Mouse (Mus musculus): ENCODE data around the gene 9930104L06Rik. TPM values are rescaled to one million over a fixed set of nuclear protein-coding genes. Genes with fewer than 3 reads are reported as not detected.

Gene 9930104L06Rik
- polyA plus RNA-seq (2012; ENCODE audit: insufficient read depth, insufficient read length, low replicate concordance, missing spikeins) = not detected in 2 replicates

GRCm38 (mm10) chr4:124936613-124937471 lies at the start of gene 9930104L06Rik:
Gene 9930104L06Rik, plus strand, starts transcription at chr4:124937048.
- Histone ChIP-seq H3K4me1 (ENCODE audit: control insufficient read depth, insufficient read depth, low read length) (peaks cover 4% of the 10 kb centered on the region), H3K27ac (ENCODE audit: insufficient read depth, low read depth, low read length) (no peak within 1 kb of the TSS), H3K4me3 (ENCODE audit: insufficient read depth, low read depth, low read length) (peak within 1 kb of the TSS; percentile 68)
- no peak for TF ChIP-seq POLR2A (IDR thresholded peaks at IDR 0.05; ENCODE audit: insufficient read depth, low read depth, low read length)
- no peak for TF ChIP-seq CTCF (IDR thresholded peaks at IDR 0.05; ENCODE audit: insufficient read depth, low read depth, low read length)
- under 1% methylated on average over 52 of the region's 52 CpGs for WGBS

- Histone ChIP-seq H3K4me1 (ENCODE audit: control insufficient read depth, insufficient read depth, low read length) (peaks cover 18% of the 10 kb centered on the region; the same call in 1 of the 2 replicates), H3K4me3 (ENCODE audit: insufficient read depth, low read depth, low read length) (no peak overlapping the region), H3K27ac (ENCODE audit: insufficient read depth, low read depth, low read length) (no peak overlapping the region)
- 58% methylated on average over 7 of the region's 7 CpGs for WGBS
- TF ChIP-seq POLR2A (IDR thresholded peaks at IDR 0.05; ENCODE audit: insufficient read depth, low read depth, low read length) (no peak), CTCF (IDR thresholded peaks at IDR 0.05; ENCODE audit: insufficient read depth, low read depth, low read length) (no peak)
Measured at GRCm38 (mm10) chr4:124888702-124889101, 48.1 kb upstream of the 9930104L06Rik start.

- H3K27ac ChIP-seq (ENCODE audit: insufficient read depth, low read depth, low read length) = no peak overlapping the region
- peaks cover 28% of the 10 kb centered on the region for H3K4me1 ChIP-seq (ENCODE audit: control insufficient read depth, insufficient read depth, low read length)
- 67% methylated on average over 2 of the region's 2 CpGs for WGBS
- TF ChIP-seq POLR2A (IDR thresholded peaks at IDR 0.05; ENCODE audit: insufficient read depth, low read depth, low read length) (no peak), CTCF (IDR thresholded peaks at IDR 0.05; ENCODE audit: insufficient read depth, low read depth, low read length) (no peak)
- no peak overlapping the region for H3K4me3 ChIP-seq (ENCODE audit: insufficient read depth, low read depth, low read length)
Measured at GRCm38 (mm10) chr4:124889935-124890334, 46.9 kb upstream of the 9930104L06Rik start.

GRCm38 (mm10) chr4:124890831-124891230 lies 46.0 kb upstream of the 9930104L06Rik start:
- TF ChIP-seq POLR2A (IDR thresholded peaks at IDR 0.05; ENCODE audit: insufficient read depth, low read depth, low read length) (no peak), CTCF (IDR thresholded peaks at IDR 0.05; ENCODE audit: insufficient read depth, low read depth, low read length) (no peak)
- 53% methylated on average over 5 of the region's 5 CpGs for WGBS
- H3K27ac ChIP-seq (ENCODE audit: insufficient read depth, low read depth, low read length) = no peak overlapping the region

GRCm38 (mm10) chr4:124893769-124894168 lies 43.1 kb upstream of the 9930104L06Rik start:
- no peak overlapping the region for H3K27ac ChIP-seq (ENCODE audit: insufficient read depth, low read depth, low read length)
- peaks cover 24% of the 10 kb centered on the region for H3K4me1 ChIP-seq (ENCODE audit: control insufficient read depth, insufficient read depth, low read length)
- no peak for TF ChIP-seq CTCF (IDR thresholded peaks at IDR 0.05; ENCODE audit: insufficient read depth, low read depth, low read length)
- WGBS = 40% methylated on average over 6 of the region's 6 CpGs
- H3K4me3 ChIP-seq (ENCODE audit: insufficient read depth, low read depth, low read length) = peak overlapping the region; percentile 60; the same call in 1 of the 2 replicates

More at GRCm38 (mm10) chr4:124890831-124891230, 46.0 kb upstream of the 9930104L06Rik start:
- H3K4me3 ChIP-seq (ENCODE audit: insufficient read depth, low read depth, low read length) = no peak overlapping the region
- H3K4me1 ChIP-seq (ENCODE audit: control insufficient read depth, insufficient read depth, low read length) = peaks cover 26% of the 10 kb centered on the region

- TF ChIP-seq POLR2A (IDR thresholded peaks at IDR 0.05; ENCODE audit: insufficient read depth, low read depth, low read length) = 0 out of 2 replicates have a peak, but pooled peaks have one; percentile 28
- TF ChIP-seq CTCF (IDR thresholded peaks at IDR 0.05; ENCODE audit: insufficient read depth, low read depth, low read length) = no peak
- WGBS = 3% methylated on average over 83 of the region's 83 CpGs
- H3K4me3 ChIP-seq (ENCODE audit: insufficient read depth, low read depth, low read length) = peak overlapping the region; percentile 60
- H3K27ac ChIP-seq (ENCODE audit: insufficient read depth, low read depth, low read length) = peak overlapping the region; percentile 53
- H3K4me1 ChIP-seq (ENCODE audit: control insufficient read depth, insufficient read depth, low read length) = peaks cover 24% of the 10 kb centered on the region
Measured at GRCm38 (mm10) chr4:124894508-124895428, 42.1 kb upstream of the 9930104L06Rik start.

GRCm38 (mm10) chr4:124898428-124898827 lies 38.4 kb upstream of the 9930104L06Rik start:
- Histone ChIP-seq H3K4me3 (ENCODE audit: insufficient read depth, low read depth, low read length) (no peak overlapping the region), H3K27ac (ENCODE audit: insufficient read depth, low read depth, low read length) (no peak overlapping the region), H3K4me1 (ENCODE audit: control insufficient read depth, insufficient read depth, low read length) (peaks cover 16% of the 10 kb centered on the region)
- WGBS = 56% methylated on average over 10 of the region's 10 CpGs
- TF ChIP-seq POLR2A (IDR thresholded peaks at IDR 0.05; ENCODE audit: insufficient read depth, low read depth, low read length) (no peak), CTCF (IDR thresholded peaks at IDR 0.05; ENCODE audit: insufficient read depth, low read depth, low read length) (no peak)

- TF ChIP-seq CTCF (IDR thresholded peaks at IDR 0.05; ENCODE audit: insufficient read depth, low read depth, low read length) (no peak), POLR2A (IDR thresholded peaks at IDR 0.05; ENCODE audit: insufficient read depth, low read depth, low read length) (no peak)
- Histone ChIP-seq H3K4me1 (ENCODE audit: control insufficient read depth, insufficient read depth, low read length) (peaks cover 2% of the 10 kb centered on the region; the same call in 1 of the 2 replicates), H3K27ac (ENCODE audit: insufficient read depth, low read depth, low read length) (no peak overlapping the region), H3K4me3 (ENCODE audit: insufficient read depth, low read depth, low read length) (no peak overlapping the region)
- 76% methylated on average over 5 of the region's 5 CpGs for WGBS
Measured at GRCm38 (mm10) chr4:124899906-124900305, 36.9 kb upstream of the 9930104L06Rik start.
